Mouse (Mus musculus) megakaryocyte progenitor cell, adult 5-6 weeks (primary cell): ENCODE data around the gene Hist1h4f. TPM values are rescaled to one million over a fixed set of nuclear protein-coding genes. Genes with fewer than 3 reads are reported as not detected.
"Not testable (repeated sequence)": the region's sequence is repeated elsewhere in the genome, so short reads cannot be mapped to it uniquely, and the experiment has no call there.

Experiments
- ATAC-seq: replicated peaks from 2 replicates; pipeline ENCODE4 v1.8.0; 2016; ENCODE audit warnings: mild to moderate bottlenecking, moderate TSS enrichment, inconsistent platforms; ENCODE audit not compliant: poor library complexity
- total RNA-seq, 2 experiments: library from RNA; stranded (forward) in 1 of 2; stranded (reverse) in 1 of 2; fragments of 157-497, 149-512 nt in 1 of 2; fragments of 200-1000 nt in 1 of 2; gene quantifications; 2 replicates each; pipeline versions ENCODE4 v1.2.3 to v1.2.4; 2015 to 2017

Hist1h4f gene
- total RNA-seq, 2 experiments from 2014 or later: 71.9 to 2,180 TPM

DNA sequence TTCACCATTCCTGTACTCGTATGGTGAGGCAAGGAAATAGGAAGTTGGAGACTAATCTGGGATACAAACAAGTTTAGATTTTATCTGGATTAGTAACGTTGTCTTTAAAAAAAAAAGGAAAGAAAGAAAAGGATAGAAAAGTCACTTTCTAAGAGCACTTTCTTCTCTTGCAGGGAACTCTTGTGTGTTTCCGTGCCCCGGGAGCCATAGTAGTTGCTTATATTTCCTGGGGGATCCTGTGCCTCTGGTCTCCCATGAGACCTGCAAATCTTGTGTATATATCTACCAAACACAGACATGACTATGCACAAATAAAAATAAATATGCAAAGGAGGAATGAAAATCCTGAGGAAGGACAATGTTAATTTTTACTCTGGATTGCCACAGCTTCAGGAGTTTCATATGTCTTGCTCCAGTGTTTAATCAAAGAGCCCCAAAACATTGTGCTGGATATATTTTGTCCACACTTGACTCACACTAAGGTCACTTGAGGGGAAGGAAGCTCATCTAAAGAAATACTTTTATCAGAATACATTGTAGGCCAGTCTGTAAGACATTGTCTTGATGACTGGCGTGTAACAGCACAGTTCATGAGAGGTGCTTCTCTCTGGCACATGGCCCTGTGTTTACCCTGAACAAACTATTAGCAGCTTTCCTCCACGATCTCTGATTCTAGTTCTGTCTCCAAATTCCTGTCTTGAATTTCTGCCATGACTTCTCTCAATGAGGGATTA, 25.6 kb upstream of the Hist1h4f start:
- ATAC-seq: no peak

DNA sequence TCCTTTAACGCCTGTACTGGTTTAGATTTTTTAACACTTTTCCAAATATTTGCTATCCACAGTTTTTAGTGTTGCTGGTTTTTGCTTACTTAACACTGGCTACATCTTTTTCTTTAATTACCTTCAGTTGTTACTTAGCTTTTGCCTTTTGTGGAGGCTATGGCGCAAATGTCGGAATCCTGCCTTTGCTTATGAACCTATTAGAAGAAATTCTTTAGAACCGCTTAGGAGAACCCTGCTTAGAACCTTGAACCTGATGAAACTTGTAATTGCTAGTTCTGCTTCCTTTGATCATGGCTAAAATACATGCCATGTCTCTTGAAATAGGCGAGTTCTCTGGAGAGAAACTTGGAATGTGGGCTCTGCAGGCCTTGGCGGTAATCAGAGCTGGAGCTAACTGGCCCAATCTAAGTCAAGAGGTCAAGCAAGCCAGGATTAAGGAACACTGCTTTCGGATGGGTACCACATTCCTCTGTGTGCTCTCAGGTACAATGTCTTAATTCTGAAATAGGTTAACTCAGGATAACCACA, 25.0 kb upstream of the Hist1h4f start:
- ATAC-seq: no peak

DNA sequence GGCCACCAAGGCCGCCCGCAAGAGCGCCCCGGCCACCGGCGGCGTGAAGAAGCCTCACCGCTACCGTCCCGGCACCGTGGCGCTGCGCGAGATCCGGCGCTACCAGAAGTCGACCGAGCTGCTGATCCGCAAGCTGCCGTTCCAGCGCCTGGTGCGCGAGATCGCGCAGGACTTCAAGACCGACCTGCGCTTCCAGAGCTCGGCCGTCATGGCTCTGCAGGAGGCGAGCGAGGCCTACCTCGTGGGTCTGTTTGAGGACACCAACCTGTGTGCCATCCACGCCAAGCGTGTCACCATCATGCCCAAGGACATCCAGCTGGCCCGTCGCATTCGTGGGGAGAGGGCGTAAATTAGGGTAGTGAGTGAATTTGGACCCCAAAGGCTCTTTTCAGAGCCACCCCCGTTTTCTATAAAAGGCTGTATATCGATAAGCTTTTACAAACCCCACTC, 24.4 kb upstream of the Hist1h4f start:
- ATAC-seq: not testable (repeated sequence)

DNA sequence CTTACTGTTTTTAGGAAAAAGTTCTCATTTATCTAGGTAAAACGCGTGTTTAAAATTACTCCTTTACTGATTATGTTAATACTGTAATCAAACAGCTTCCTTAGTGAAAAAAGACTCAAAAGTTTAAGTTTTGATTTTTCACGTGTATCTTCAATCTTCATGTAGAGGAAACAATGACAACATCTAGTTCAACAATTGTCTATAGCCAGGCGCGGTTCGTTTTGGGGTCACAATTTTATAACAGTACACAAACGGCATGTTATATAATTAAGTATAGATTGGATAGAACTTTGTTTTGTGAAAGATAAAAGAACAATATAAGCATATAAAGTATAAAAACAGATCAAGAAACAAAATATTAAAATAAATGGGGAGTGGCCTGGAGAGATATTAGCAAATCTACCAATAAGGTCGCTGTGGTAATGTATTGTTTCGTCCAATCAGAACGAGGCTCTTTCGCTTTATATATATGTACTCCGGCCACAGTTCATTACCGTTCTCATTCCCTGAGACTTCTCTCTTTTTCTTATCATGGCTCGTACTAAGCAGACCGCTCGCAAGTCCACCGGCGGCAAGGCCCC, 23.9 kb upstream of the Hist1h4f start, which contains the start of gene Hist1h3d:
TSS of gene Hist1h3d (plus strand) at position 493 of the 581 bp plus-strand sequence.
- peak; percentile 38 for ATAC-seq

DNA sequence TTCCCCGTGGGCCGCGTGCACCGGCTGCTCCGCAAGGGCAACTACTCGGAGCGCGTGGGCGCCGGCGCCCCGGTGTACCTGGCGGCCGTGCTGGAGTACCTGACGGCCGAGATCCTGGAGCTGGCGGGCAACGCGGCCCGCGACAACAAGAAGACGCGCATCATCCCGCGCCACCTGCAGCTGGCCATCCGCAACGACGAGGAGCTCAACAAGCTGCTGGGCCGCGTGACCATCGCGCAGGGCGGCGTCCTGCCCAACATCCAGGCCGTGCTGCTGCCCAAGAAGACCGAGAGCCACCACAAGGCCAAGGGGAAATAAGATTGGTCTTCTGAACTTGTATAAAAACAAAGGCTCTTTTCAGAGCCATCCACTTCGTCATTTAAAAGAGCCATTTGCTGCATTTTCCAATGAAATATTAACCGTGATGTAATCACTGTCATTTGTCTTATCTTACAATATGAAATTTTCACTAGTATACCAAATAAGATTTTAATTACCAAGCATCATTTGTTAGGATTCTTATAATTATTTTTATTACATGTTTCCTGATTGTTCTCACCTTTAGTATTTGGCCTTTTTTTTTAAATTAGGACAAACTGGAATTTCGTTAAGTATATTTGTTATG, 23.2 kb upstream of the Hist1h4f start:
- ATAC-seq: not testable (repeated sequence)

DNA sequence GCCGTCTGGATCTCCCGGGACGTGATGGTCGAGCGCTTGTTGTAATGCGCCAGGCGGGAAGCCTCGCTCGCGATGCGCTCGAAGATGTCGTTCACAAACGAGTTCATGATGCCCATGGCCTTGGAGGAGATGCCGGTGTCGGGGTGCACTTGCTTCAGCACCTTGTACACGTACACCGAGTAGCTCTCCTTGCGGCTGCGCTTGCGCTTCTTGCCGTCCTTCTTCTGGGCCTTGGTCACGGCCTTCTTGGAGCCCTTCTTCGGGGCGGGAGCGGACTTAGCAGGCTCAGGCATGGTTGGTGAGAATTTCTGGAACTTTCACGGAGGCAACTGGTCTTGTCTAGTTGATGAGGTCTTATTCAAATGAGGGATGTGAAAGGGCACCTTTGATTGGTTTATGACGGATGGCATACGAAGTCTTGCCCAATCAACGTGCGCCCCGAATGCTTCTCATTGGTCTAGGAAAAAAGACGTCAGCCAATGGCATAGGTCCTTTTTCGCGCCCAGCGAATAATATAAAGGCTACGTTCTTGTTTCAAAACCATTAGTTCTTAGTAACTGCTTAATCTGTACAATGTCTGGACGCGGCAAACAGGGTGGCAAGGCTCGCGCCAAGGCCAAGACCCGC, 22.6 kb upstream of the Hist1h4f start, which contains the start of the genes Hist1h2bf and Hist1h2ad:
TSS of gene Hist1h2bf (minus strand) at position 299 of the 627 bp plus-strand sequence.
TSS of gene Hist1h2ad (plus strand) at position 484 of the 627 bp plus-strand sequence.
- ATAC-seq: peak; percentile 67

DNA sequence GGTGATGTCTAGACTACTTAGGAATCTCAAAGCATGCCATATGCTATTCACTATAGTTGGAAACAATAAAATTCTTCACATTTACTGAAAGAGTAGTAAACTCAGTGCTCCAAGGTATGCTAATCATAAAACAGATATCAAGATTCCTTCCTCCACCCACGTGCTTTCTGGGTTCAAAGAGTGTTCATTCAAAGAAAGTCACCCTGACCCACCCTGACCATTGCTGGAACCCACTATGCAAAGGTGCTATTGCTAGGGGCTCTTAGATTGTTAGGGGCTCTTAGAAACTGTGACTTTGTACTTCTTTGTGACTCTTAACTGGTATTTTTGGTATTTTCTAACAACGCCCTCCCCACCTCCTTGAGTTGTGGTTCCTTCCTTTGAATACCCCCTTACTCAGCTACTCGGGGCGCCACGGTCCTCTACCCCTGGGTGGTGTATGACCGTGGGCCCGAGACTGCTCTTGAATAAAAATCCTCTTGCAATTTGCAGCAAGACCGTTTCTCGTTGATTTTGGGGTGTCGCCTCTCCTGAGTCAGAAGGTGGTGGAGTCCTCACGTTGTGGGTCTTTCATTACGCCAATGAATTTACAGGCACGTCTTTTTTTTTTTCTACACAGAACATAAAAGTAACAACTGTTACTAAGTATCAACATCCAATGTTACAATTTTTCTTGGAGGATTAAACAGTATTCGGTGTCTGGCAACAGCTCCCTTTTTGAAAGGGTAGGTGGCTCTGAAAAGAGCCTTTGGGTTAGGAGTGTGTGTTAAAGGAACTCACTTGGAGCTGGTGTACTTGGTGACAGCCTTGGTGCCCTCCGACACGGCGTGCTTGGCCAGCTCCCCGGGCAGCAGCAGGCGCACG, 21.8 kb upstream of the Hist1h4f start:
- ATAC-seq: not testable (repeated sequence)

DNA sequence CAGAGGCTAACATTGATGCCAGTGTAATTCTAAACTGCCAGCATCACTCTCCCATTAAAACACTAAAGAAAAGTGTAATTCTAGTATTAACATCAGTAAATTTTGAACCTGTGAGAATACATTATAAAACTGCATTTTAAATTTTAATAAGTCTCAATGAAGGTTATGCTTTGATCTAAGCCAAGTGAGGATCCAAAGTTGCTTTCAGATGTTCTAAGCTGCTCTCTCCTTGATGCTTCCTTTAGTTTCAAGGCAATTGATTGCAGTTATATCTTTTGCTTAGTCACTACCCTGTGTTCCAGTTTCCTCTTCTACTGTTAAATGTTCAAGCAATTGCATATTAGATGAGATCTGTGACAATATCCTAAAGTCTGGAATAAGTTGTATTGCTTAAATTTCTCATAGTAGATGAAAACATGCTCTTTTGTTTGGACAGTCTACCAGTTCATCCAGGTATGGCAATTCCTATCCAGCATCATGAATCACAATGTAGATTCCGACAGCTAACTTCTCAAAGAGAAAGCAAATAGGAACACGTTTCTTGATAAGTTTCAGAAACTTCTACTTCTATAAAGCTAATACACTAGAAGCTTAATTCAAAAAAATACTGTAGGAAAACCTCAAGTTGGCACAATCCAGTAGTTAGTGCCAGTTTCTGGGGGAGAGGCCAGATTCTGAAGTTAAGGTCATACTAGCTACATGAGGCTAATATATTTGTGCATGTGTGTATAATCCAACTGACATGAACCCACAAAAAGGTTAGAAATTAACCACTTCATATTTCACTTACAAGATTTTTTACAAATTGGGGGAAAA, 21.0 kb upstream of the Hist1h4f start:
- no peak for ATAC-seq

DNA sequence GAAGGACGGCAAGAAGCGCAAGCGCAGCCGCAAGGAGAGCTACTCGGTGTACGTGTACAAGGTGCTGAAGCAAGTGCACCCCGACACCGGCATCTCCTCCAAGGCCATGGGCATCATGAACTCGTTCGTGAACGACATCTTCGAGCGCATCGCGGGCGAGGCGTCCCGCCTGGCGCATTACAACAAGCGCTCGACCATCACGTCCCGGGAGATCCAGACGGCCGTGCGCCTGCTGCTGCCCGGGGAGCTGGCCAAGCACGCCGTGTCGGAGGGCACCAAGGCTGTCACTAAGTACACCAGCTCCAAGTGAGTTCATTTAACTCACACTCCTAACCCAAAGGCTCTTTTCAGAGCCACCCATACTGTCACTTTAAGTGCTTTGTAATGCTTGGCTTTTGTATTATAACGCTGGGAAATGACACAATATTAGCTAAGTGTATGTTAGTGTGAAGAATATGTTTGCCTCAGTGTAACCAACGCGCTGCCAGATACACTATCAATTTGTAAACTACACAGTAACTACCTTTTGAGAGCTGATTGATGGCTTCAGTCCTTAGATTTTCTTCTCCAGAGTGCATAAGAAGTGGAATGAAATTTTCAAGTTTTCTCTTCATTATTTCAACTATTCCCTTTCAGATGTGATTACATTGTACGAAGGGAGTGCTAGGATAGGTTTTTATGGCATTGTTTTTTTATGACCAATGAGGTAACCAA, 20.2 kb upstream of the Hist1h4f start:
- peak; percentile 23 for ATAC-seq

DNA sequence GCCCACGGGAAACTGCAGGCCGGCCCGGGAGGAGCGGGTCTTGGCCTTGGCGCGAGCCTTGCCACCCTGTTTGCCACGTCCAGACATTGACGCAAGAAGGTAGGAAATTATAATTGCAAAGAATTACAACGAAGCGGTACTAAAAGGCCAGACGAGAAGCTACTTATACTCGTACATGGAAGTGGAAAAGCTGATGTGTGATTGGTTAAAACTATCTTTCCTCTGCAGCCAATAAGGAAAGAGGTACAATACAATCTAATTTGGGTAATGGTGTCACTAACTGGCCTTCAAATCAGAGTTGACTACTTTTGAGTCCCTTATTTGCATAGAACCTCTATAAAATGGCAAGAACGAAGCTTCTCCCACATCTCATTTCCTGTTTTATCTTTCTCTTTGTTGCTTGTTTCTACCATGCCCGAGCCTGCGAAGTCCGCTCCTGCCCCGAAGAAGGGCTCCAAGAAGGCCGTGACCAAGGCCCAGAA, 19.6 kb upstream of the Hist1h4f start, which contains the start of the genes Hist1h2ae and Hist1h2bg:
TSS of gene Hist1h2ae (minus strand) at position 199 of the 482 bp plus-strand sequence.
TSS of gene Hist1h2bg (plus strand) at position 375 of the 482 bp plus-strand sequence.
- ATAC-seq: peak; percentile 72

DNA sequence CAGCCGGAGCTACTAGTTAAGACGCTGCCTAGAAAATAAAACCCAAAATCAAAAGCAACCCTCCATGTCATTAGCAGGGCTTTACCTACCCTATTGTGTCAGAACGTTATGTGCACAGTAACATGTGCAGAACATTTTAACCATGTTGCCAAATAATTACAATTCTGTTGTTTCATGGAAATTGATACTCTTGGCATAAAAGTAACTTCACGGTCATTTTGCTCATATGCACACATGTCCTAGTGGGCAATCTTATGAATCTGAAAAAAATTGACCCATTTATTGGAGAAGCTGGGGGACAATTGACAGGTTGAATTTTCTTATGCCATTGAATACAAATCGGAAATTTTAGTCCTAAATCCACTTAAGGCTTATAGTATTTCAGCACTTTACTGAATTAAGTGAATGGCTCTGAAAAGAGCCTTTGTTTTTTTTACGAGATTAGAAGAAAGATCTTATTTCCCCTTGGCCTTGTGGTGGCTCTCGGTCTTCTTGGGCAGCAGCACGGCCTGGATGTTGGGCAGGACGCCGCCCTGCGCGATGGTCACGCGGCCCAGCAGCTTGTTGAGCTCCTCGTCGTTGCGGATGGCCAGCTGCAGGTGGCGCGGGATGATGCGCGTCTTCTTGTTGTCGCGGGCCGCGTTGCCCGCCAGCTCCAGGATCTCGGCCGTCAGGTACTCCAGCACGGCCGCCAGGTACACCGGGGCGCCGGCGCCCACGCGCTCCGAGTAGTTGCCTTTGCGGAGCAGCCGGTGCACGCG, 19.0 kb upstream of the Hist1h4f start:
- ATAC-seq: not testable (repeated sequence)

DNA sequence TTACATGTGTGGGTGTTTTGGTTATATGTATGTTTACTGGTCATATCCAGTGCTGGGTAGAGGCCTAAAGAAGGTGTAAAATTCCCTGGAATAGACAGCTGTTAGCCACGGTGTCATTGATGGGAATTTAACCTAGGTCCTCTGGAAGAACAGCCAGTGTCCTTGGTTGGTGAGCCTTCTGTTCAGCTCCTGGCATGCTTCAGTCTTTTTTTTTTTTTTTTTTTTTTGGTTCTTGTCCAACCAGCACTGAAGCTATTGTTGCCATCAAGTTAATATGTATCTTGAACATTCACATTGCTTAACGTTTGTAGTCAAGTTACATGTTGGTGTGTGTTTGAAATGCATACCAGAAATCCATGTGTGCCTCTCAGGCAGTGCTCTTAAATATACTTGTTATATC, 13.0 kb upstream of the Hist1h4f start:
- no peak for ATAC-seq

DNA sequence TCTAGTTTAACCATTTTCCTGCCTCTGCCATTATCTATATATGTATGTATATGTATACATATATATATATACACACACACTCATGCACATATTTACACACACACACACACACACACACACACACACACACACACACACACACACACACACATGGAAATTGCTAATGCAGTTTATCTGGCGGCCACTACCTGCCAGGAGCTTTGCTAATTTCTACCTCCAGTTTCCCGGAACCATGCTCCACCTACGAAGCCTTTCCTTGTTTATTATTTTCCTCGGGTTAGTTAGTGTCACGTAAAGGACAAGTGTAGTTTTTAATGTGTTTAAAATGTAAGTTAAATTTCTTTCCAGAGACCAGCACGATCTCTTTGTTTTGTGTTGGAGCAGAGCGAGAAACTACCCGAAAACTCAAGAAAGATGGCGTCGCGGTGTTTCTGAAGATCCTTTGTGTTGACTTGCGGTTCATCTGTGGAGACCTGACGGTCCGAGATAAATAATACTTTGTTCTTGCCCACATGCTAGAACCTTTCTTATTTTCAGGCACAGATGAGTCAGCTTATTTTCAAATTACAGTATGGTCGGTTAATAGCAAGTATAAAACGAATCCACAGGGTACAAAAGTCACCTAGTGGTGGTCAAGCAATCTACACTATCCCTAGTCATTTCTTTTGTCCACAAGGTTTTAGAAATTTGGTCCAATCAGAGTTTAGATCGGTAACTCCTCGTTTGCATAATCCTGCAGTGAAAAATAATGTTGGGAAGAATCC, 11.4 kb upstream of the Hist1h4f start:
- peak; percentile 56 for ATAC-seq

DNA sequence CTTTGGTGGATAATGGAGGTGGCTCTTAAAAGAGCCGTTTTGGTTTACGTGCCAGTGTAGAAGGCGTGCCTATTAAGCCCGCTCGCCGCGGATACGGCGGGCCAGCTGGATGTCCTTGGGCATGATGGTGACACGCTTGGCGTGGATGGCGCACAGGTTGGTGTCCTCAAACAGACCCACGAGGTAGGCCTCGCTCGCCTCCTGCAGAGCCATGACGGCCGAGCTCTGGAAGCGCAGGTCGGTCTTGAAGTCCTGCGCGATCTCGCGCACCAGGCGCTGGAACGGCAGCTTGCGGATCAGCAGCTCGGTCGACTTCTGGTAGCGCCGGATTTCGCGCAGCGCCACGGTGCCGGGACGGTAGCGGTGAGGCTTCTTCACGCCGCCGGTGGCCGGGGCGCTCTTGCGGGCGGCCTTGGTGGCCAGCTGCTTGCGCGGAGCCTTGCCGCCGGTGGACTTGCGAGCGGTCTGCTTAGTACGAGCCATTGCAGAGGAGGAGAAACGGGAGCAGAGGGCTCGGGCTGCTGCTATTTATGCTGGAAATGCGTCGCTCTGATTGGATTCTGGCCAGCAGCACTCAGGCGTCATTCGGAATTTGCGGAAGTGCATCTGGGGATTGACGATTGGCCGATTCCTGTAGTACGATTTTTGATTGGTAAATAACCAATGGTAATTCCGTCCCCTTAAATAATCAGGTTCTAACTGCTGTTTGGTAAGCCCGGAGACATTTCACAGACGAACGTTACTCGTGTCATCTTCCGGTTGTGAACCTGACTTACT, 10.6 kb upstream of the Hist1h4f start, which contains the start of gene Hist1h3e:
TSS of gene Hist1h3e (minus strand) at position 487 of the 777 bp plus-strand sequence.
- peak; percentile 85 for ATAC-seq

DNA sequence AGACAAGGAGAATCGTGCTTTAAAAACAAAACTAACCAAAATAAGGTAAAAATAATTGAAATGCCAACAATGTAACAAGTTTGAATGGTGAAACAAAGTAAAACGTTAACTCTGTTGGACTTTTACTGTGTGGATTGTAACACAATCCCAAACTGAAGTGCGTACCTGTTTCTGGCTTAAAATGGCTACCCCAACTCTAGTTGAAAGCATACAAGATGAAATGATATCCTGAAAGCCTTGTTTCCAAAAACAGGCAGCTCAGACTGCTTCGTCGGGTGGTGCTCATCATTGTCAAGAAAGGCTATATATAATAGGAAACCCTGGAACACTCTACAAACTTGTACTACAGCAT, 10.1 kb upstream of the Hist1h4f start:
- ATAC-seq: not testable (repeated sequence)

DNA sequence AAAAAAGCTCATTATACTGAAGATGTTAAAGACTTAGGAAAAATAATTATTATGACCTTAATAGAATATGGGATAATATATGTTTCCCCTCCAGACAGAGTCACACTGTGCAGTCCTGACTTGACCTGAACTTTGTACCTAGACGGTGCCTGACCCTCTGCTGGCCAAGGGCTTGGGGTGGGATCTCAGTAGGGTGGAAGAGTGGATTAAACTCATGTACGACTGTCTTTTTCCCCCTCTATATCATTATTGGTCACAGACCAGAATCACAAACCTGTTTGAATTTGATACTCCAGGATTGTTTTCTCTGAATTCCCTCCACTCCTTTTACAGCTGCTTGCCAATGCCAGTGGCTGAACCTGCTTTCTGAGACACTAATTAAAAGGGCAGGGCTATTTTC, 9.3 kb upstream of the Hist1h4f start:
- not testable (repeated sequence) for ATAC-seq
